Mouse (Mus musculus): Measurements from ENCODE around the gene Rasal2. TPM values are rescaled to one million over a fixed set of nuclear protein-coding genes. Genes with fewer than 3 reads are reported as not detected.
A peak's percentile ranks its signal among the peaks of the same experiment; 100 is the strongest.

Gene Rasal2
- polyA plus RNA-seq, 1 experiment from 2014 or later: 3.8 TPM

GRCm38 (mm10) chr1:157411341-157411710, 1.1 kb downstream of the Rasal2 start:
- Histone ChIP-seq H3K27ac (no peak overlapping the region), H3K9me3 (replicated peaks) (no peaks in the 10 kb centered on the region), H3K4me2 (peak overlapping the region; percentile 97), H3K36me3 (no peaks in the 10 kb centered on the region), H3K9ac (peak overlapping the region; percentile 86), H3K27me3 (replicated peaks) (peaks cover 9% of the 10 kb centered on the region; the same call in 1 of the 2 replicates), H3K4me3 (peak overlapping the region; percentile 82), H3K4me1 (peaks cover 20% of the 10 kb centered on the region)
- ATAC-seq: no peak
- 1% methylated on average over 4 of the region's 4 CpGs for WGBS (ENCODE audit: insufficient replicate concordance)

GRCm38 (mm10) chr1:157410937-157411336, 1.5 kb downstream of the Rasal2 start:
- Histone ChIP-seq H3K36me3 (no peaks in the 10 kb centered on the region), H3K4me2 (peak overlapping the region; percentile 97), H3K27ac (no peak overlapping the region), H3K4me1 (peaks cover 18% of the 10 kb centered on the region), H3K9ac (peak overlapping the region; percentile 86; the same call in 1 of the 2 replicates), H3K27me3 (replicated peaks) (peaks cover 9% of the 10 kb centered on the region; the same call in 1 of the 2 replicates), H3K9me3 (replicated peaks) (no peaks in the 10 kb centered on the region), H3K4me3 (peak overlapping the region; percentile 82)
- ATAC-seq: no peak
- 8% methylated on average over 8 of the region's 8 CpGs for WGBS (ENCODE audit: insufficient replicate concordance)

- no peaks in the 10 kb centered on the region for H3K36me3 ChIP-seq
- H3K4me2 ChIP-seq: no peak overlapping the region
- 60% methylated on average over 2 of the region's 2 CpGs for WGBS (ENCODE audit: insufficient replicate concordance)
- no peak overlapping the region for H3K4me3 ChIP-seq
- H3K4me1 ChIP-seq: peaks cover 13% of the 10 kb centered on the region
- H3K9me3 ChIP-seq (replicated peaks): no peaks in the 10 kb centered on the region
- no peak overlapping the region for H3K9ac ChIP-seq
- ATAC-seq: no peak
- peaks cover 9% of the 10 kb centered on the region; the same call in 1 of the 2 replicates for H3K27me3 ChIP-seq (replicated peaks)
- no peak overlapping the region for H3K27ac ChIP-seq
These were observed 2.7 kb downstream of the Rasal2 start for GRCm38 (mm10) chr1:157409648-157410047.

- Histone ChIP-seq H3K9me3 (replicated peaks) (no peaks in the 10 kb centered on the region), H3K4me3 (no peak overlapping the region), H3K4me1 (no peaks in the 10 kb centered on the region), H3K4me2 (no peak overlapping the region), H3K27ac (no peak overlapping the region), H3K36me3 (no peaks in the 10 kb centered on the region), H3K27me3 (replicated peaks) (no peaks in the 10 kb centered on the region), H3K9ac (no peak overlapping the region)
- WGBS (ENCODE audit: insufficient replicate concordance): 69% methylated on average over 4 of the region's 4 CpGs
- ATAC-seq: no peak
These were observed 24.4 kb downstream of the Rasal2 start for GRCm38 (mm10) chr1:157388027-157388426.

- Histone ChIP-seq H3K9ac (no peak overlapping the region), H3K36me3 (no peaks in the 10 kb centered on the region), H3K4me2 (no peak overlapping the region), H3K9me3 (replicated peaks) (no peaks in the 10 kb centered on the region), H3K4me1 (no peaks in the 10 kb centered on the region), H3K27ac (no peak overlapping the region), H3K27me3 (replicated peaks) (no peaks in the 10 kb centered on the region), H3K4me3 (no peak overlapping the region)
- WGBS (ENCODE audit: insufficient replicate concordance): 60% methylated on average over 2 of the region's 2 CpGs
- no peak for ATAC-seq
These were observed 31.7 kb downstream of the Rasal2 start for GRCm38 (mm10) chr1:157380694-157381093.

GRCm38 (mm10) chr1:157370397-157370796, 42.0 kb downstream of the Rasal2 start:
- Histone ChIP-seq H3K9ac (no peak overlapping the region), H3K4me3 (no peak overlapping the region), H3K27me3 (replicated peaks) (no peaks in the 10 kb centered on the region), H3K4me2 (no peak overlapping the region), H3K4me1 (no peaks in the 10 kb centered on the region), H3K9me3 (replicated peaks) (no peaks in the 10 kb centered on the region), H3K36me3 (no peaks in the 10 kb centered on the region), H3K27ac (no peak overlapping the region)
- 80% methylated on average over 2 of the region's 2 CpGs for WGBS (ENCODE audit: insufficient replicate concordance)
- no peak for ATAC-seq

- Histone ChIP-seq H3K4me2 (no peak overlapping the region), H3K9me3 (replicated peaks) (no peaks in the 10 kb centered on the region), H3K36me3 (no peaks in the 10 kb centered on the region), H3K27ac (no peak overlapping the region), H3K4me3 (no peak overlapping the region), H3K4me1 (no peaks in the 10 kb centered on the region), H3K27me3 (replicated peaks) (no peaks in the 10 kb centered on the region), H3K9ac (no peak overlapping the region)
- ATAC-seq: no peak
- WGBS (ENCODE audit: insufficient replicate concordance): 67% methylated on average over 5 of the region's 5 CpGs
These were observed 44.1 kb downstream of the Rasal2 start for GRCm38 (mm10) chr1:157368316-157368715.

- no peaks in the 10 kb centered on the region for H3K36me3 ChIP-seq
- no peak overlapping the region for H3K9ac ChIP-seq
- H3K4me3 ChIP-seq: no peak overlapping the region
- ATAC-seq: no peak
- no peak overlapping the region for H3K4me2 ChIP-seq
- no peaks in the 10 kb centered on the region for H3K27me3 ChIP-seq (replicated peaks)
- no peaks in the 10 kb centered on the region for H3K4me1 ChIP-seq
- H3K9me3 ChIP-seq (replicated peaks): no peaks in the 10 kb centered on the region
- WGBS (ENCODE audit: insufficient replicate concordance): 72% methylated on average over 1 of the region's 1 CpGs
- H3K27ac ChIP-seq: no peak overlapping the region
These were observed 65.7 kb downstream of the Rasal2 start for GRCm38 (mm10) chr1:157346661-157347060.

GRCm38 (mm10) chr1:157343519-157343918, 68.9 kb downstream of the Rasal2 start:
- Histone ChIP-seq H3K4me2 (no peak overlapping the region), H3K9me3 (replicated peaks) (no peaks in the 10 kb centered on the region), H3K9ac (no peak overlapping the region), H3K27ac (no peak overlapping the region), H3K4me3 (no peak overlapping the region), H3K4me1 (no peaks in the 10 kb centered on the region), H3K36me3 (no peaks in the 10 kb centered on the region), H3K27me3 (replicated peaks) (no peaks in the 10 kb centered on the region)
- no peak for ATAC-seq

- no peak overlapping the region for H3K4me2 ChIP-seq
- H3K36me3 ChIP-seq: no peaks in the 10 kb centered on the region
- H3K9ac ChIP-seq: no peak overlapping the region
- 64% methylated on average over 3 of the region's 3 CpGs for whole genome bisulfite sequencing (ENCODE audit: insufficient replicate concordance)
- no peaks in the 10 kb centered on the region for H3K4me1 ChIP-seq
- no peak overlapping the region for H3K4me3 ChIP-seq
- no peaks in the 10 kb centered on the region for H3K27me3 ChIP-seq (replicated peaks)
- H3K9me3 ChIP-seq (replicated peaks): no peaks in the 10 kb centered on the region
- no peak for ATAC-seq
- H3K27ac ChIP-seq: no peak overlapping the region
These were observed 77.6 kb downstream of the Rasal2 start for GRCm38 (mm10) chr1:157334834-157335233.

- no peak for ATAC-seq
- Histone ChIP-seq H3K27me3 (replicated peaks) (no peaks in the 10 kb centered on the region), H3K4me3 (no peak overlapping the region), H3K9ac (no peak overlapping the region), H3K4me2 (no peak overlapping the region), H3K9me3 (replicated peaks) (no peaks in the 10 kb centered on the region), H3K27ac (no peak overlapping the region), H3K4me1 (no peaks in the 10 kb centered on the region), H3K36me3 (no peaks in the 10 kb centered on the region)
These were observed 84.3 kb downstream of the Rasal2 start for GRCm38 (mm10) chr1:157328068-157328467.

GRCm38 (mm10) chr1:157323091-157323490, 89.3 kb downstream of the Rasal2 start:
- Histone ChIP-seq H3K4me3 (no peak overlapping the region), H3K36me3 (no peaks in the 10 kb centered on the region), H3K9ac (no peak overlapping the region), H3K4me1 (no peaks in the 10 kb centered on the region), H3K9me3 (replicated peaks) (no peaks in the 10 kb centered on the region), H3K4me2 (no peak overlapping the region), H3K27me3 (replicated peaks) (no peaks in the 10 kb centered on the region), H3K27ac (no peak overlapping the region)
- 61% methylated on average over 1 of the region's 1 CpGs for WGBS (ENCODE audit: insufficient replicate concordance)
- no peak for ATAC-seq

GRCm38 (mm10) chr1:157318896-157319295, 93.5 kb downstream of the Rasal2 start:
- Histone ChIP-seq H3K4me2 (no peak overlapping the region), H3K9me3 (replicated peaks) (no peaks in the 10 kb centered on the region), H3K4me1 (no peaks in the 10 kb centered on the region), H3K27me3 (replicated peaks) (no peaks in the 10 kb centered on the region), H3K4me3 (no peak overlapping the region), H3K36me3 (no peaks in the 10 kb centered on the region), H3K27ac (no peak overlapping the region), H3K9ac (no peak overlapping the region)
- 69% methylated on average over 4 of the region's 4 CpGs for WGBS (ENCODE audit: insufficient replicate concordance)
- no peak for ATAC-seq
